21 mouse cellular contexts compared by ENCODE assay signal in genomic region chr3:52292498-52292897, GRCm38 (mm10). TPM values are rescaled to one million over a fixed set of nuclear protein-coding genes. Genes with fewer than 3 reads are reported as not detected.
A peak's percentile ranks its signal among the peaks of the same experiment; 100 is the strongest.
DNase-seq lines count a peak whose midpoint lies in the region; ATAC-seq and TF ChIP-seq lines count a peak whose summit lies in the region.
"Had no signal": no experiment of that assay in that cellular context is flagged by ENCODE, and none has a peak within 500 bp of the region (broad histone marks: within the 10 kb centered on the region; RNA-seq: fewer than 3 reads in every experiment).

No protein-coding gene starts in this region.

- H3K27me3 ChIP-seq in liver, adult 2 months (ENCODE audit: control insufficient read depth, insufficient read depth, low read length), result no peaks in the 10 kb centered on the region
- no peaks in the 10 kb centered on the region for H3K27me3 ChIP-seq in liver, embryonic 13.5 days
- no peaks in the 10 kb centered on the region for H3K27me3 ChIP-seq in liver, postnatal 0 days (ENCODE audit: insufficient read depth, low read length)
- H3K27me3 ChIP-seq: CH12.LX; embryonic facial prominence, embryonic 13.5 days; forebrain, embryonic 12.5 days; hindbrain, embryonic 12.5 days; Patski had no signal

- H3K4me2 ChIP-seq in liver, embryonic 13.5 days, result peak overlapping the region; percentile 15; the same call in 1 of the 2 replicates
- peak overlapping the region; percentile 27 for H3K4me2 ChIP-seq in liver, postnatal 0 days (ENCODE audit: low read depth, low read length)
- H3K4me2 ChIP-seq: embryonic facial prominence, embryonic 13.5 days; forebrain, embryonic 12.5 days; hindbrain, embryonic 12.5 days had no signal

- TF ChIP-seq EP300 in liver, postnatal 0 days (IDR thresholded peaks at IDR 0.05; ENCODE audit: low read depth), result no peak

- H3K79me2 ChIP-seq in liver, adult 2 months (ENCODE audit: control insufficient read depth, insufficient read depth, low read length), result peaks cover 58% of the 10 kb centered on the region

- TF ChIP-seq CTCF in liver, adult 2 months (IDR thresholded peaks at IDR 0.05; ENCODE audit: low read depth, low read length), result no peak
- TF ChIP-seq CTCF in liver, postnatal 0 days (IDR thresholded peaks at IDR 0.05; ENCODE audit: low read depth), result no peak

- H3K4me3 ChIP-seq in liver, adult 2 months (ENCODE audit: insufficient read depth, low read depth, low read length), result no peak overlapping the region
- H3K4me3 ChIP-seq in liver, embryonic 13.5 days (replicated peaks), result no peak overlapping the region
- no peak overlapping the region for H3K4me3 ChIP-seq in liver, postnatal 0 days (ENCODE audit: low read depth, low read length)
- H3K4me3 ChIP-seq: embryonic facial prominence, embryonic 13.5 days; forebrain, embryonic 12.5 days; heart, embryonic 10.5 days; hindbrain, embryonic 12.5 days had no signal

- H3K9me3 ChIP-seq in liver, embryonic 13.5 days (replicated peaks), result no peaks in the 10 kb centered on the region
- H3K9me3 ChIP-seq in liver, postnatal 0 days (ENCODE audit: low read length), result no peaks in the 10 kb centered on the region
- H3K9me3 ChIP-seq: embryonic facial prominence, embryonic 13.5 days; forebrain, embryonic 12.5 days; heart, embryonic 10.5 days; hindbrain, embryonic 12.5 days had no signal

- 29% methylated on average over 7 of the region's 7 CpGs for WGBS in liver, adult 2 months
- WGBS in liver, embryonic 13.5 days (ENCODE audit: insufficient replicate concordance), result 61% methylated on average over 7 of the region's 7 CpGs
- 45% methylated on average over 7 of the region's 7 CpGs for WGBS in liver, postnatal 0 days (ENCODE audit: insufficient replicate concordance)

- DNase-seq in heart, adult 11 months, result peak; percentile 35
- DNase-seq in heart, adult 18-20 months, result no peak
- DNase-seq in liver, adult 2 months (ENCODE audit: extremely low read depth, low read depth, low spot score), result peak; percentile 39
- no peak for DNase-seq in liver
- no peak for DNase-seq in liver, embryonic 13.5 days
- no peak for DNase-seq in liver, postnatal 0 days
- DNase-seq in left cerebral cortex, postnatal 25 days (ENCODE audit: low spot score in 2 of 2), result no peak
- DNase-seq: adrenal gland, postnatal 14 days; cerebellum, adult 9-10 months; forebrain, postnatal 0 days; gastrocnemius, postnatal 14 days; heart, postnatal 10 days; heart, postnatal 4 days had no signal

- peak overlapping the region; percentile 23; the same call in 1 of the 2 replicates for H3K27ac ChIP-seq in liver, adult 2 months (replicated peaks; ENCODE audit: insufficient read depth, low read depth, low read length)
- H3K27ac ChIP-seq in liver, embryonic 13.5 days, result no peak overlapping the region
- H3K27ac ChIP-seq in liver, postnatal 0 days (ENCODE audit: low read depth), result peak overlapping the region; percentile 16; the same call in 1 of the 2 replicates
- H3K27ac ChIP-seq: embryonic facial prominence, embryonic 13.5 days; forebrain, embryonic 12.5 days; heart, embryonic 10.5 days; hindbrain, embryonic 12.5 days; hindbrain, postnatal 0 days had no signal

- H3K36me3 ChIP-seq in liver, adult 2 months (ENCODE audit: control insufficient read depth, insufficient read depth, low read length), result no peaks in the 10 kb centered on the region
- no peaks in the 10 kb centered on the region for H3K36me3 ChIP-seq in liver, embryonic 13.5 days
- no peaks in the 10 kb centered on the region for H3K36me3 ChIP-seq in liver, postnatal 0 days (replicated peaks; ENCODE audit: insufficient read depth, low read length)
- H3K36me3 ChIP-seq: embryonic facial prominence, embryonic 13.5 days; forebrain, embryonic 12.5 days; heart, embryonic 10.5 days; hindbrain, embryonic 12.5 days had no signal

- ATAC-seq in liver, embryonic 13.5 days (ENCODE audit: low read depth), result no peak
- ATAC-seq in liver, postnatal 0 days, result peak; percentile 54; the same call in 1 of the 2 replicates
- ATAC-seq: activated CD4-positive, CD25-positive, alpha-beta regulatory T cell, adult 4 months; forebrain, postnatal 0 days; hindbrain, postnatal 0 days; Patski had no signal

- no peak for TF ChIP-seq POLR2A in liver, adult 2 months (IDR thresholded peaks at IDR 0.05; ENCODE audit: extremely low read depth, insufficient read depth, low read length)

- intact Hi-C loops in left cerebral cortex, postnatal 25 days (cut with DNase I), result no loop called here

- peaks cover 48% of the 10 kb centered on the region for H3K4me1 ChIP-seq in liver, adult 2 months (ENCODE audit: control insufficient read depth, insufficient read depth, low read length)
- peaks cover 29% of the 10 kb centered on the region for H3K4me1 ChIP-seq in liver, embryonic 13.5 days (replicated peaks)
- H3K4me1 ChIP-seq in liver, postnatal 0 days (ENCODE audit: insufficient read depth), result peaks cover 32% of the 10 kb centered on the region

- H3K9ac ChIP-seq in liver, adult 2 months (ENCODE audit: low read depth, low read length), result 0 out of 2 replicates have a peak overlapping the region, but pooled peaks have one; percentile 22
- no peak overlapping the region for H3K9ac ChIP-seq in liver, embryonic 13.5 days
- H3K9ac ChIP-seq in liver, postnatal 0 days (replicated peaks), result no peak overlapping the region
- H3K9ac ChIP-seq: forebrain, embryonic 12.5 days; forebrain, postnatal 0 days; hindbrain, embryonic 12.5 days had no signal

RNA-seq across cellular contexts. Expression of gene Foxo1, which starts 24.4 kb away (rescaled TPM):
- total RNA-seq in heart, adult 18-20 months (2021), result 10 to 100 TPM; 11.1 to 14.0 TPM
- 6.5 and 10.3 TPM in 2 replicates for total RNA-seq in liver, adult 2 months (2014; rRNA removed)
- 5.8 and 7.4 TPM in 2 replicates for polyA plus RNA-seq in liver, adult 2 months (2012; rRNA removed)
- 1.1 TPM in 2 replicates for polyA plus RNA-seq in liver, embryonic 13.5 days (2015; fragmentation: Nextera tagmentation; extraction: Ambion mirVana)
- polyA plus RNA-seq in liver, postnatal 0 days (2015; fragmentation: Nextera tagmentation; extraction: Ambion mirVana), result 3.5 and 3.7 TPM in 2 replicates
- 10 to 100 TPM in 1 of 2 experiments, 1 to 10 TPM in 1; 9.0 to 14.9 TPM for total RNA-seq in left cerebral cortex, postnatal 25 days (2021)

Comparison
In these comparisons a context has a peak if more than half of its experiments do, and no peak if none do; other contexts are left out.
1. DNase-seq: peak in heart, adult 11 months (single experiment) and liver, adult 2 months (single experiment); none in heart, adult 18-20 months (0 of 2), liver (single experiment), liver, embryonic 13.5 days (single experiment), liver, postnatal 0 days (single experiment) and left cerebral cortex, postnatal 25 days (0 of 2).